Mouse (Mus musculus): ENCODE results near the gene Nkrf. TPM values are rescaled to one million over a fixed set of nuclear protein-coding genes. Genes with fewer than 3 reads are reported as not detected.

The Nkrf gene
- polyA plus RNA-seq, 1 experiment from 2014 or later: 7.0 TPM

Other genes starting within 250 kb of the Nkrf start
- 0.33 and 1.0 TPM in 2 replicates for gene Slc25a43, start 159.2 kb downstream of the Nkrf start, polyA plus RNA-seq (2014; fragmentation: Nextera tagmentation; extraction: Ambion mirVana)
- gene Slc25a5, start 107.2 kb downstream of the Nkrf start, polyA plus RNA-seq (2014; fragmentation: Nextera tagmentation; extraction: Ambion mirVana): 805 and 833 TPM in 2 replicates
- 119 and 120 TPM in 2 replicates for gene Ube2a, start 29.0 kb downstream of the Nkrf start, polyA plus RNA-seq (2014; fragmentation: Nextera tagmentation; extraction: Ambion mirVana)
- gene C330007P06Rik, start 28.8 kb downstream of the Nkrf start, polyA plus RNA-seq (2014; fragmentation: Nextera tagmentation; extraction: Ambion mirVana): 35.6 and 39.5 TPM in 2 replicates
- 47.5 and 50.0 TPM in 2 replicates for gene Sept6, start 88.9 kb upstream of the Nkrf start, polyA plus RNA-seq (2014; fragmentation: Nextera tagmentation; extraction: Ambion mirVana)
- gene Sowahd, start 145.9 kb upstream of the Nkrf start, polyA plus RNA-seq (2014; fragmentation: Nextera tagmentation; extraction: Ambion mirVana): not detected in 2 replicates
- 434 and 478 TPM in 2 replicates for gene Rpl39, start 182.5 kb upstream of the Nkrf start, polyA plus RNA-seq (2014; fragmentation: Nextera tagmentation; extraction: Ambion mirVana)
- 17.3 and 22.1 TPM in 2 replicates for gene Upf3b, start 207.4 kb upstream of the Nkrf start, polyA plus RNA-seq (2014; fragmentation: Nextera tagmentation; extraction: Ambion mirVana)
- 21.1 and 26.2 TPM in 2 replicates for gene Nkap, start 223.9 kb upstream of the Nkrf start, polyA plus RNA-seq (2014; fragmentation: Nextera tagmentation; extraction: Ambion mirVana)